Mouse (Mus musculus): Measurements from ENCODE around the gene Ctdspl.

Gene Ctdspl

DNA sequence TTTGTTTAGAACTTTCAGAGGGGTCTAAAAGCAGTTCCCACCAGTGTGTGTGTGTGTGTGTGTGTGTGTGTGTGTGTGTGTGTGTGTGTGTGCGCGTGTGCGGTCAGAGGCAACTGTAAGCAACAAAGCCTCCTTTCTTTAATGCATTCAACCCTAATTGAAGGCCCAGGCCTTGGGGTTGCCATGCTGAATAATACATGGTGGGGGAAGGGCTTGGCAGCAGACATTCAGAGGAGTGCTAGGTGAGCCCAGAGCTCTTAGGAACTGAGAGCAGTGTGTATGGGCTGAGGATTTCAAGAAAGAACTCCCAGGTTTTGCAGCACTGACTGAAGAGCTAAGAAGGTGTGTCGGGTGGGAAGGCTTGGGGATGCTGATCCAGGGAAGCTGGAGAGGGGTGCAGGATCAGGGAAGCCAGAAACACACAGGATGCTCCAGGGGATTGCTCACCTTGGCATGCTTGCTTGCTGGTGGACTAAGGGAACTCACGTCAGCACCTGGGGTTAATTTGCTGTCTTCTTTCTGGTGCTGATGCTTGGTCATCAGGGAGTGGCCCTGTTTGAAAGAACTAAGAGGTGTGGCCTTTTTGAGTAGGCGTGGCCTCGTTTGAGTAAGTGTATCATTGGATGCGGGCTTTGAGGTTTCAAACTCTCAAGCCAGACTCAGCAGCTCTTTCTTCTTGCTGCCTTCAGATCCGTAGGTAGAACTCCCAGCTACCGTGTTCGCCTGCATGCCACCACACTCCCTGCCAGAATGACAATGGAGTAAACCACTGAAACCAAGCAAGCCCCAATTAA lies 62.7 kb downstream of the Ctdspl start:
- DNase-seq (ENCODE audit: low read depth, low spot score) = no peak

DNA sequence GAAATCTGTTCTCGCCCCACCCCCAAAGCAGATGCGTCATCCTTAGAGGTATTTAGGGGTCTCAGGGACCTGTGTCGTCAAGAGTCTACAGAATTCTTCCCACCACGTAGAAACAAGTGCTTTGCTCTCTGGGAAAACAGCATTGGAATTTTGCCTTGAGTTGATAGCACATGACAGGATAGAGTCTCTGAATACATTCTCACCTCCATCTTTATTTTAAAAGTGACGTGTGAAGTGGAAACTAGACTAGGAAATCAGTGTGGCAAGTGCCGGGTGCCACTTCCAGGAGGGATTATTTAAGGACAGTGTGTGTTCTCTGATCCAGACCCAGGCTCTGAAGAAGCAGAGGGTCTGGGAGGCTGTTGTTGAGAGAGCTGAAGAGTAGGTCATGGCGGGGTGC lies 64.2 kb downstream of the Ctdspl start:
- no peak for DNase-seq (ENCODE audit: low read depth, low spot score)

DNA sequence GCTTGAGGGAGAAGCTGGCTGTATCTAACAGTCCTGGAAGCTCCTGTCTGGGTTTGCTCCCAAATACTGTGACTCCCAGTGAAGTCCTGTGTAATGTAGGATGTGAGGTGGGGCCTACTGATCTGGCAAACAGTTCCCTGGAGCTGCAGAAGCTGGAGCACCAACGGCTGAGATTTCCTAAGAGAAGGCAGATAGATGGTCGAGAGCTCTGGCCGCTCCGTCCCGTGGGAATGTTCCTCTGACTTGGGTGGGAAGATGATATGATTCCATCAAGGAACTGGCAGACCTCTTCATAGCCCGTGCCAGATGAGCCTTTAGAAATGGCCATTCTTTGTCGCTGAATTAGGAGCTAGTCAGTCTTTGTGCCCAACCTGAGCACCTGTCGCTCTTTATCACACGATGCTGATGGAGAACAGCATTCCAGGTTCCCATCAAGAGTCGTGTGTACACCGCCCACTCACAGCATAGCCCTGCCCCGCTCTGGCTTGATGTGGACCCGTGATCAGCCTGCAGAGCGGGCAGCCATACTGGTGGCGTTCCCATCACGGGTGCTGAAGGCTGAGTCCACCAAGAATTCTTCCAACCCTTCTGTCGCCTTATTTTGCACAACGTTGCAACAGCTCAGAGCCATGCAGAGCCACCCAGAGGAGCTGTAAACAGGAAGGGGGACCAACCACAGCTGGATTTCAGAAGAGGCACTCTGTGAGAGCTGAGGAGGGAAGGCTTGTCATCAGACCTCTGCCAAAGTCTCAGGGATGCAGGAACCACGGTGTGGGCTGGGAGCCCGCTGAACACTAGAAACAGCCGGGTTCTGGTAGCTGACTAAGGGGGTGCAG lies 65.7 kb downstream of the Ctdspl start:
- DNase-seq (ENCODE audit: low read depth, low spot score) = no peak

GRCm38 (mm10) chr9:118992586-118992955 lies 66.3 kb downstream of the Ctdspl start:
- DNase-seq (ENCODE audit: low read depth, low spot score) = no peak

GRCm38 (mm10) chr9:118994524-118995227 lies 68.4 kb downstream of the Ctdspl start:
- no peak for DNase-seq (ENCODE audit: low read depth, low spot score)

GRCm38 (mm10) chr9:118995539-118995938 lies 69.3 kb downstream of the Ctdspl start:
- no peak for DNase-seq (ENCODE audit: low read depth, low spot score)

DNA sequence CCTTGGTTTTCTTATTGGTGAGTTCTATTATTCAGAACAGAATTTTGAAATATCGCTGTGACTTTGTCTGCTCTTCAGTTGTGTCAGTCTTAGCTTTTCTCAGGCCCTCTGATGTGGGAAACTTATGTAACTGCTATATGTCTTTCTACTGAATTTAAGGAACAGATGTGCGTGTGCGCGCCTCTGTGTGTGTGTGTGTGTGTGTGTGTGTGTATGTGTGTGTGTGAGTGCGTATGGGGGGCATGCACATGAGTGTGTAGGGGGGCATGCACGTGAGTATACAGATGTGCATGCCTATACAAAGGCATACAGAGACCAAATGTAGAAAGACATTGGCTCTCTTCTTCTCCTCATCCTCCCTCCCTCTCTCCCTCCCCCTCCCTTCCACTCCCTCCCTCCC lies 71.0 kb downstream of the Ctdspl start:
- no peak for DNase-seq (ENCODE audit: low read depth, low spot score)

DNA sequence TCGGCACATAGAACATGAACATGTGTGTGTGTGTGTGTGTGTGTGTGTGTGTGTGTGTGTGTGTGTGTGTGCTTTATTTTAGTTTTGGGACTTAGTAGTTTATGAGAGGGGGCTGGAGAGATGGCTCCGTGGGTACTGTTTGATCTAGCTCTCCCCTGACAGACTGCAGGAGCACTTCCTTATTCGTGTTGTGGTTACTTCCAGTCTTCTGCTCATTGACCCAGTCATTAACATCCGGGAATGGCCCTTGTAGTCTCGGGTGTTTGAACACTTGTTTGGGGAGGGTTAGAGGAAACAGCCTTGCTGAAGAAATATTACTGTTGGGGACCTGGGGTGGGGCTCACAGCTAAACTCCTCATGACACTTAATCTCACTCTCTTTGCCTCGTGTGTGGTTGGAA lies 73.9 kb downstream of the Ctdspl start:
- DNase-seq (ENCODE audit: low read depth, low spot score) = no peak

- peak; percentile 16 for DNase-seq (ENCODE audit: low read depth, low spot score)
Measured at GRCm38 (mm10) chr9:119002267-119002666, 76.0 kb downstream of the Ctdspl start.

GRCm38 (mm10) chr9:119003990-119004702 lies 77.9 kb downstream of the Ctdspl start:
- DNase-seq (ENCODE audit: low read depth, low spot score) = no peak

GRCm38 (mm10) chr9:119004703-119005076 lies 78.4 kb downstream of the Ctdspl start:
- DNase-seq (ENCODE audit: low read depth, low spot score) = no peak

- no peak for DNase-seq (ENCODE audit: low read depth, low spot score)
Measured at GRCm38 (mm10) chr9:119005303-119006029, 79.2 kb downstream of the Ctdspl start.

GRCm38 (mm10) chr9:119007266-119007665 lies 81.0 kb downstream of the Ctdspl start:
- DNase-seq (ENCODE audit: low read depth, low spot score) = no peak

GRCm38 (mm10) chr9:119008871-119009270 lies 82.6 kb downstream of the Ctdspl start:
- no peak for DNase-seq (ENCODE audit: low read depth, low spot score)

GRCm38 (mm10) chr9:119010156-119010710 lies 84.0 kb downstream of the Ctdspl start:
- no peak for DNase-seq (ENCODE audit: low read depth, low spot score)

DNA sequence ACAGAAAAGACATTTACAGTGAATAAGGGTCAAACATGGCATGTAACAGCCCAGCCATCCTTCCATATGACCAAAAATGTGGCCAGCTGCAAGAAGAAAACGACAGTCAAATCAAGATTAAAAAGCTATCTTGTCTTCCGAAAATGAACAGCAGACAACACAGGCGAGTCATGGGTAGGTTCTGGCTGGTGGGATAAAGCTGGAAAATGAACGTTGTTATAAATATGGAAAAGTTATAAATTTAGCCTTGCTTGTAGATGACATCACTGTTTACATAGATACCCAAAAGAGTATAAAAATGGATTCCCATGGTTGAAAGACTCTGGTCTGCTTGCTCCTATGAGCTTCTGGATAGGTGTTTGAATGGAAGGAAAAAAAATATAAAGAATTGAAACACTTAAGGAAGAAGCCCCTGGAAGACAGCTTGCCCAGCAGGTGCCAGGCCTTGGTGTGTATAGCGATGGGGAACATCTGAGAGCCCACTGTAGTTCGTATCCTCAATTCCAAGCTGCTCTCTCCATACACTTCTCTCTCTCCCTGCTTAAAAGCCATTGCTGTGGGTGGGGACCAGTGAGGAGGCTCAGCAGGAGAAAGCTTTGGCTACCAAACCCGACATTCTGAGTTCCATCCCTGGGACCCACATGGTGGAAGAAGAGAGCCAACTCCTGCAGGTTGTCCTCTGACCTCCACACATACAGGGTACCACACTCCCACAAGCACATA lies 90.7 kb downstream of the Ctdspl start:
- DNase-seq (ENCODE audit: low read depth, low spot score) = no peak

- no peak for DNase-seq (ENCODE audit: low read depth, low spot score)
Measured at GRCm38 (mm10) chr9:119021731-119022130, 95.5 kb downstream of the Ctdspl start.

GRCm38 (mm10) chr9:119025263-119025662 lies 99.0 kb downstream of the Ctdspl start:
- no peak for DNase-seq (ENCODE audit: low read depth, low spot score)

GRCm38 (mm10) chr9:119025832-119026331 lies 99.6 kb downstream of the Ctdspl start:
- DNase-seq (ENCODE audit: low read depth, low spot score) = no peak

DNA sequence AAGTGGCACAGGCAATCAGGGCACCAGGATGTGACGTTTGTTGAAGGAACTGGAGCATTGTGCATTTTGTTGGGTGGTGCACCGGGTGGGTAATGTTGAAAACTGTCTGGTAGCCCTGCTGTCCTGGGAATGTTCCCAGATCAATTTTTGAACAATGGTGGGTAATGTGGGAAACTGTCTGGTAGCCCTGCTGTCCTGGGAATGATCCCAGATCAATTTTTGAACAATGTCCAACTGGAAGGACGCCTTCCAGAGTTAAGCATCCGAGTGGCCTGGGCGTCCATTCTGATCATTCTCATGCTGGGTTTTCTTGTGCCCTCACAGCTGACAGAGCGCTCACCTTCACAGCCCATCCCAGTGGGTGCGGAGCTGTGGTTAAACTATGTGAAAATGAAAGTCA lies 101.1 kb downstream of the Ctdspl start:
- DNase-seq (ENCODE audit: low read depth, low spot score) = no peak

Data from 3T3-L1 (cell line).